18 mouse cellular contexts compared by ENCODE assay signal in genomic region chr6:116015902-116016301, GRCm38 (mm10).
"Had no signal": no experiment of that assay in that cellular context is flagged by ENCODE, and none has a peak within 500 bp of the region (broad histone marks: within the 10 kb centered on the region; RNA-seq: fewer than 3 reads in every experiment).

No protein-coding gene starts in this region.

- H3K36me3 ChIP-seq: lung, embryonic 15.5 days had no signal

- H3K4me1 ChIP-seq: lung, embryonic 15.5 days; midbrain, embryonic 12.5 days; neural tube, embryonic 13.5 days; neural tube, embryonic 15.5 days had no signal

- H3K4me3 ChIP-seq: lung, embryonic 15.5 days; midbrain, embryonic 10.5 days; midbrain, embryonic 12.5 days; myocyte; neural tube, embryonic 13.5 days; neural tube, embryonic 15.5 days had no signal

- DNase-seq: lung, adult 2 months; lung, postnatal 14 days; lung, postnatal 36 days; midbrain, embryonic 14.5 days; retina, postnatal 1 day; right cerebral cortex, adult 18-20 months; right cerebral cortex, postnatal 25 days; right cerebral cortex, postnatal 4 days; spleen, adult 18-20 months; thymus, adult 18-20 months; thymus, postnatal 14 days; thymus, postnatal 36 days had no signal

- H3K27ac ChIP-seq: lung, embryonic 15.5 days; midbrain, embryonic 10.5 days; midbrain, embryonic 12.5 days; neural tube, embryonic 13.5 days; neural tube, embryonic 15.5 days had no signal
